Mouse (Mus musculus): ENCODE data around the gene Tnfaip8l1. TPM values are rescaled to one million over a fixed set of nuclear protein-coding genes. Genes with fewer than 3 reads are reported as not detected.

Tnfaip8l1 gene
- total RNA-seq, 1 experiment from 2014 or later = 8.2 TPM

- no peak for DNase-seq
These were observed 20.8 kb downstream of the Tnfaip8l1 start for GRCm38 (mm10) chr17:56182975-56183657.

- peak; percentile 98 for DNase-seq
These were observed 21.4 kb downstream of the Tnfaip8l1 start, which contains the start of gene Mydgf for GRCm38 (mm10) chr17:56183658-56184103. Gene Mydgf (minus strand): TSS chr17:56183920.

- peak; percentile 87 for DNase-seq
These were observed 23.2 kb downstream of the Tnfaip8l1 start for GRCm38 (mm10) chr17:56185281-56186141.

GRCm38 (mm10) chr17:56191266-56191665, 29.0 kb downstream of the Tnfaip8l1 start:
- DNase-seq = no peak

- no peak for DNase-seq
These were observed 32.1 kb downstream of the Tnfaip8l1 start for GRCm38 (mm10) chr17:56194357-56194756.

GRCm38 (mm10) chr17:56194765-56195164, 32.5 kb downstream of the Tnfaip8l1 start:
- DNase-seq = no peak

- peak; percentile 27 for DNase-seq
These were observed 34.6 kb downstream of the Tnfaip8l1 start for GRCm38 (mm10) chr17:56196860-56197259.

- DNase-seq = no peak
These were observed 38.3 kb downstream of the Tnfaip8l1 start for GRCm38 (mm10) chr17:56200586-56200985.

- DNase-seq = no peak
These were observed 39.4 kb downstream of the Tnfaip8l1 start for GRCm38 (mm10) chr17:56201642-56202041.

GRCm38 (mm10) chr17:56202476-56202875, 40.2 kb downstream of the Tnfaip8l1 start:
- DNase-seq = no peak

- DNase-seq = no peak
These were observed 41.5 kb downstream of the Tnfaip8l1 start for GRCm38 (mm10) chr17:56203729-56204128.

GRCm38 (mm10) chr17:56206276-56206884, 44.1 kb downstream of the Tnfaip8l1 start:
- DNase-seq = peak; percentile 2

- peak; percentile 3 for DNase-seq
These were observed 44.9 kb downstream of the Tnfaip8l1 start for GRCm38 (mm10) chr17:56206986-56207674.

GRCm38 (mm10) chr17:56207963-56208530, 45.8 kb downstream of the Tnfaip8l1 start:
- DNase-seq = peak; percentile 30

- peak; percentile 50 for DNase-seq
These were observed 46.5 kb downstream of the Tnfaip8l1 start for GRCm38 (mm10) chr17:56208821-56209220.

GRCm38 (mm10) chr17:56211090-56211489, 48.8 kb downstream of the Tnfaip8l1 start:
- DNase-seq = no peak

GRCm38 (mm10) chr17:56212676-56213075, 50.4 kb downstream of the Tnfaip8l1 start:
- DNase-seq = no peak

- no peak for DNase-seq
These were observed 52.0 kb downstream of the Tnfaip8l1 start for GRCm38 (mm10) chr17:56214229-56214628.

- peak; percentile 77 for DNase-seq
These were observed 55.4 kb downstream of the Tnfaip8l1 start for GRCm38 (mm10) chr17:56217670-56218069.

- peak; percentile 95 for DNase-seq
These were observed 56.3 kb downstream of the Tnfaip8l1 start, which contains the start of gene Dpp9 for GRCm38 (mm10) chr17:56218377-56219191. Gene Dpp9 (minus strand): TSS chr17:56218905.

- DNase-seq = no peak
These were observed 57.0 kb downstream of the Tnfaip8l1 start for GRCm38 (mm10) chr17:56219251-56219650.

All from adrenal gland, postnatal 14 days (tissue).